Mouse (Mus musculus) adrenal gland, postnatal 25 days (tissue): ENCODE results near the gene Bmpr1a. TPM values are rescaled to one million over a fixed set of nuclear protein-coding genes. Genes with fewer than 3 reads are reported as not detected.

Source experiments
- DNase-seq: peaks from one replicate; pipeline ENCODE4 v3.0.0; 2021; ENCODE audit warnings: mixed read lengths
- long read RNA-seq: library from polyadenylated mRNA; stranded (forward); transcript quantifications from one replicate; pipeline ENCODE4 v2.0.0, GENCODE M21; 2021
- total RNA-seq: library from RNA; stranded (reverse); gene quantifications from 2 replicates; pipeline ENCODE4 v1.2.3, GENCODE M21; 2021

Bmpr1a gene
- 64.7 and 73.0 TPM in 2 replicates for total RNA-seq
- long read RNA-seq, full-length matches to known transcripts = 12 of 24 reads
- long read RNA-seq, partial matches to known transcripts = 5 of 24 reads
- long read RNA-seq, other reads (novel, unspliced or antisense) = 7 of 24 reads

DNA sequence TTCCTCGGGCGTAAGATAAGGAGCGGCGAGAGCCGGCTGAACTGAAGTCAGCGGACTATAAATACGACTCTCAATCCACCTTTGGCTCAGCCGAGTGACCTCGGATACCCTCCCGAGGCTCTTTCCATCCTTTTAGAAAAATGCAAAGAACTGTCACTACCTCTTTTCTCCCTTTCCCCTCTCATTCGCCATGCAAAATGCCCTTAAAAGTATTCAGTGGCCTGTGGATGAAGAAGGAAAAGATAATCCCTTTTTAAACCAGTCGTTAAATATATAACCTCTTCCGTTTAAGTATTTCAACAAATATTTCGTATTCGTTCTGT, at the start of gene Bmpr1a:
Bmpr1a (minus strand) TSS at position 17 of the 323 bp plus-strand sequence.
- no peak for DNase-seq

DNA sequence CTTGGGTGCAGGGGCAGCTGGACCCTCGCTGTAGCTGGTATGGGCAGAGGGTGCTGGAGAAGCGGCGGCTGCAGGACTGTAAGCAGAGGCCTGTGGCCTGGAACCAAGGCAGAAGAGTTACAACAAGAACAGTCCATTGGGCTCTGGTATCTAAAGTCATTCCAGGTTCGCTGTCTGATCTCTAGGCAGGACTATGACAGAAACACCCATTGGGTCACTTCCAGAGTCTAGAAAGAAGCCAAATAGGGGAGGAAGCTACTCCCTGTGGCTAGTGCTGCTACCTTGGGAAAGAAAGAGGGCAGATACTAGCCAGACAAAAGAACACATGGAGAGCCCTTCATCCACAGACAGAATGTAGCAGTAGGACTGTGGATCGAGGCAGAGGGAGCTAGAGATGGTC, 49.1 kb upstream of the Bmpr1a start:
- no peak for DNase-seq

DNA sequence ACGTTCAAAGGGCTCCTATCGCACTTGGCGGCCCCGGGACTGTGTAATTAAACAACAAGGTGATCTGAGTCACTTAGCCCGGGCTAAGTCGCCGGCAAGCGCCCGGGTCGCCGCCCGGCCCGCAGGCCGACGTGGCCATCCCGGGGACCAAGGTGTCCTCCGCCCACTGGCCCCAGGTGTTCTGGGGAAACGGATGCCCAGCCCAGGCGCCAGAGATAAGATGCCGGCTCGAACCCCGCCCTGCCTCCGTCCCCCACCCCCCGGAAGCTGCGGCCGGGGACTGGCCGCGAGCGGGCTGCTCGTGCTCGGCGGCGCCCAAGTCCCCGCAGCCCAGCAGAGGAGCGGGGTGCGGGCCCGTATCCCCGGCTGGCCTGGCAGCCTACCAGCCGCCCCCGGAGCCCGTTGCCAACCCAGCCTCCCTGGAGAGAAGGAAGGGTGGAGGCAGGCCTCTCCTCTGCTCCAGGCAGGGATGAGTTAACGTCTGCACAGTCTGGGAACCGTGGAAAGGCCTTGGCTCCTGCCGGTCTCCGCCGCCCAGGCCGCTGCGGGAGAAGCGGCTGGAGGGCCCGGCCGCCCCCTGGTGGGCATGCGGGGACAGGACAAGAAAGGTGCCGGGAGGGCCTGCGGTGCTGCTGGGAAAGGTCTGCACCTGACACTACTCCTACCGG, 46.0 kb upstream of the Bmpr1a start:
- DNase-seq = peak; percentile 87

DNA sequence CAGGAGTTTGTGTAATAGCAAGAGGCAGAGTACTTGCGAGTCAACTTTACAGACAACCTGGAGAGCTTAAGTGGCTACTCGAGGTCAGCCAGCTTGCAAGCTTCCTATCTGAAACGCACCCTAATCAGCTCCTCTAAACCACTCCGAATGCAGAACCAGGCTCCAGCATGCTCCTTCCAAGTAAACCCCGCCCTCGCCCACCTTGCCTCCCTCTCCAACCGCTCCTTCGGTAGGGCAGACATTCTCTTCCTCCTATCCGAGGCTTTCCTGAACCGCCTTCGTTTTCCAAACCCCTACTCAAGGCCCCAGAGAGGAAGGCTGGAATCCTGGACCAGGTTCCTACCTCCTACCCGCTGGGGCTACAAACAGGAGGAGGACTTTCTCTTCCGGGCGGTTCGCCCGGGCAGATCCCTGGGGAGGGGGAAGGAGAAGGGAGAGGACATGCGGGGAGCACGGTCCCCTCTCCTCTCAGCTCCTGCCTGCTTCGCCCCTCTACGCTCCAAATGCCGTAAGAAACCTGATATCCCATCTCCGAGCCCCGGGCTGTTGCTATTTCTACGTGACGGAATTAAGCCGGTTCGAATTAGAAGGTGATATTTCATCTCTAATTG, 45.4 kb upstream of the Bmpr1a start:
- DNase-seq = peak; percentile 57

DNA sequence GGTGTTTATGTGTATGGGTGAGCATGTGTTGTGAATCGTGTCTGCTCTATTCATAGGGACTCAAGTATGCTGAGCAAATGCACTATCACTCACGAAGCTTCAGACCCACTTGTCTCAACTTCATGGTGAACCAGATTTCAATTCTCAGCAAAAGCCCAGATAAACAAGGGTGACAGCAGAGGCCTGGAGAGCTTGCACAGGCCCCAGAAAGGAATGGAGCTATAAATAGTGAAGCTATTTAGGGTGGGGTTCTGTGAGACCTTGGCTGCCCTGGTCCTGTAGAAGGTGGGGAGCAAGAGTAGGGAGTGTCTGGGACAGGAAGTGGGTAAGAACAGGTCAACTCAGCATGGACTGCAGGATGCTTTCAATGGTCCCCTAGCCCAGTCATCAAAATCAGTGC, 41.4 kb upstream of the Bmpr1a start:
- no peak for DNase-seq

DNA sequence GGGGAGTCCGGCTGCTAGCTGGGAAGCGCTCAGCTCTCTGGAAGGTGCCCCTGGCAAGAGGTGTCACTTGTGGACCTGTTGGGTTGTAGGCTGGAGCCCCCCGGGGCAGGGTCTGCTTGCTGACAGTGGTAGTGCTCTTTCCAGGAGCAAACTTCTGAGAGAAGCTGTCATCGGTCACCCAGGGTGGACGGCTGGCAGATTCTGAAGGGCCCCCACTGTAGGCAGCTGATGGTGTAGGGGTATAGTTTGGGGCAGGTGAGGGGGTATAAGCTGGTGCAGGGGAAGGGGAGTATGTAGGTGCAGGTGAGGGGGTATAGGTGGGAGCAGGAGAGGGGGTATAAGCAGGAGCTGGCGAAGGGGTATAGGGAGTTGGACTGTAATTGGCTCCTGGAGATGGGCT, 40.9 kb upstream of the Bmpr1a start:
- DNase-seq = no peak

DNA sequence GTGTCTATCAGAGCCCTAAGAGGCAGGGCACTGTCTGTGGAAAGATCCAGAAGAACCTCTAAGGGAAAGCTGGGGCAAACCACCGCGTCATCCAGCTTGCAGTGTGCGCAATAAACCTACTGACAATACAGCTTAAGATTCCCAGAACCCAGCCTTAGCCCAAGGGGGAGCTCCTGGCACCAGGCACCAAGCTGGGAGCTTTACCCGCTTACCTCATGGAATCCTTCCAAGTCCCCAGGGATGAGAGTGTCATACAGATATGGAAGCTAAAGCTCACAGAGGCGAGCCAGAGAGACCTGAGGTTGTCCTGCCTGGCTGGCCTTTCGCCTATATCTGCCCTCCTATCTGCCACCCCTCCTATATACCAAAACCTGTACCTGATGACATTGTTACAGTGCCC, 40.5 kb upstream of the Bmpr1a start:
- DNase-seq = no peak

DNA sequence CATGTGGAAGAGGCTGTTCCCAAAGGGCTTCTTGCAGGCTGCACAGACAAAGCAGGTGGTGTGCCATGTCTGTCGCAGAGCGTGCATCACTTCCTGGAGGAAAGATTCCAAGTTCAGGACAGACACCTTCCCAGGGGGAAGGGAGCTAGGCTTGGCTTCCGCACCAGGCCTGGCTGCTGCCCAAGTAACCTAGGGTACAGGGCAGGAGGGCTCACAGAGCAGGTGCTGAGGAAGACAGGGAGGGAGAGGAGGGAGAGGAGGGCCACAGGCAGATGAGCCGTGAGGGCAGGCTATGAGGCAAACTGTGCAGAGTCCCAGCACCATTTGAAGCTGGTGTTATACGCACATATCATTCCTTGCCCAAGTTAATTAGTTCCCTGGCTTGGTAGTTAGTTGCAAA, 38.8 kb upstream of the Bmpr1a start:
- DNase-seq = no peak

DNA sequence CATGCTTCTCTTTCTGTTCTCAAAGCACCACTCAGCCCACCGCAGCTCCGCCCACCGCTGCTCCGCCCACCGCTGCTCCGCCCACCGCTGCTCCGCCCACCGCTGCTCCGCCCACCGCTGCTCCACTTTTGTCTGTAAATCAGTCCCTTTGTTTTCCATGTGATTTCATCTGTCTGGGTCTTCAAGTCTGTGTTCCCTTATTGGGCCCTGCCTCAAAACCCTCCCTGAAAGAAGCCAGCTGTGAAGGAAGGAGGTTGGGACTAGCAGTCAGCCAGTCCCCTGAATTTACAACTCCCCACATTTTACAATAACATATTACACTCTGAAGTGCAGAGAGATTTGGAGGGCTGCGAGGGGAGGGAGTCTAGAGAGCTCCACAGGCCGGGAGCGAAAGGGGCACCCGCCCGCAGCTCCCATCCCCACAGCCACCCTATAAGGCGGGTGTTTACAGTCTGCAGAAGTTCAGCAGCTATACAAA, 37.6 kb upstream of the Bmpr1a start:
- no peak for DNase-seq

DNA sequence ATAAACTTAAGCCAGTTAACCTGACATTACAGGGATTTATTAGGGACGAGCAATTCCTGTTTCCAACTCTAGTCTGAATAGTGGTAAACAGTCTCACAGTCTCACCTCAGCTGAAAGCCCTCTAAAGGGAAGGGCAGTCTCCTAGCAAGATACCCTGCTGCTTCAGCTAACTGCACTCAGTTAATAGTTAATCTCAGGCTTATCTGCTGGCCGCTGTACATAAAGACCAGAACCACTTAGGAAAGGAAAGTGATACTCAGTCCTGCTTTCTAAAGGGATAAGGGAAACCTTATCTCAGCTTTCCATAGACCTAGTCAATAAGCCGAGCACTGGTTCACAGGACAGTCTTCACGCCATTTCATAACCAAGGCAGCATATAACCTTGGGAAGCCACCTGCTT, 32.7 kb upstream of the Bmpr1a start:
- no peak for DNase-seq

DNA sequence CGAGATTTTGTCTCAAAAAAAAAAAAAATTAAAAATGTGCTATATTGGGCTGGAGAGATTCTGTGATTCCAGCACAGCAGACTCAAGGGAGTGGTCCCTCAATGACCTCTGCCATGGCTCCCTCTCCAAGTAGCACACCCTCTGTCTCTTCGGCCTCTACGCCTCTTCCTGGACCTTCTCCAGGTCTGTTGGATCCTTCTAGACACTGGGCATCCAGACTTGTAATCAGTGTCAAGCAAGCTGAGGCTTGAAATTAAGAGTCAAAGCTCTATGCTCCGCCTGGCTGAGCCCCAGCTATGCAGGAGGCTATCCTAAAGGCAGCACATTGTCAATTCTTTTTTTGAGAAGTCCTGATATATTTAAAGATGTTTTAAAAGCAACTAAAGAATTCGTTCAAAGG, 30.4 kb upstream of the Bmpr1a start:
- no peak for DNase-seq

DNA sequence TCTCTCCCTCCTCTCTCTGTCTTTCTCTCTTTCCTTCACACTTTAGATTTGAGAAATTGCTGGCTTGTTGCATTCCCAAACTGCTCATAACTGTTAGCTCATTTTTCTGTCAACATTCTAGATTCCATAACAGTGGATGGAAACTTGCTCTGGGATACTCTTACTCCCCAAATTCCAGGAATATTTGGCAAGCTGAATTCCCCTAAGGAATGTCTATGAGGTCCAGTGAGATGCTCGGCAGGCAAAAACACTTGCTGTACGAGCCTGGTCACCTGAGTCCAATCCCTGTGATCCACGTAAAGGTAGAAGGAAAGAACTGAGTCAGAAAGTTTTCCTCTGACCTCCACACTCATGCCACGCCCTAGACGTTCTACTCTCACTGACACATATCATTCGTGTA, 29.4 kb upstream of the Bmpr1a start:
- no peak for DNase-seq

DNA sequence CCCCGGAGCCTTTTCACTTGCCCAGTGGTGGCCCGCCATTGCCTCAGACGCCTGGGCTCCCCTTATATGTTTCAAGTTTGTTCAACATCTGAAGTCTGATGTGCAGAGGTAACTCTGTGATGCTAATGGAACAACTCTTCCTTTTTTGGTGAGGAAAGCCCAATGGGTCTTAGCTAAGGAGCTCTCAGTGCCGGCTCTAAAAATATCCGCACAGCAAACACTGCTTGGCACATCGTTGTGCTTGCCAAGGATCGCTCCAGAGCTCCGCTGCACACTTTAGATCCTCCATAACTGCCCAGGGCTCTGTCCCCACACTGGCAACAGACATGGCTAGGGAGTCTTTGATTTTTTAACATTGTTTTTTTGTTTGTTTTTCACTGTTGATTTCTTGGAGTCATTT, 25.7 kb upstream of the Bmpr1a start:
- DNase-seq = no peak

DNA sequence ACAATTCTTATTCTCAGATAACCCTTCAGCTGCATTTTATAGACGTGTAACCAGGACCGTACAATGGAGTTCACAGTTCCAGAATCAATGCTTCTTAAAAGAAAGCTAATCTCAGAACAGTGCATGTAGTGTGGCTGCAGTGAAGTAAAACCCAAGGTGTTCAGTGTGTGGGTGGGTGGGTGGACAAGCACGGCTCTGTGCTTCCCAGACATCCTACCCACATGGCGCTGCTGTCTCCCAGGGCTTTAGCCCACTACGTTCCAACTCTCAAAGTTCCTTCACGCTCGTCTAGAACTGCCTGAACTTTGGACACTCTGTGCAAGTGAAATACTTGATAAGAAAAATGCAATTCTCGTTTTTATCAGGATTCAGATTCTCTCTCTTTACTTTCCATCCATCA, 19.6 kb upstream of the Bmpr1a start, which contains the start of gene 9230112D13Rik:
9230112D13Rik (minus strand) TSS at position 101 of the 400 bp plus-strand sequence.
- DNase-seq = no peak

DNA sequence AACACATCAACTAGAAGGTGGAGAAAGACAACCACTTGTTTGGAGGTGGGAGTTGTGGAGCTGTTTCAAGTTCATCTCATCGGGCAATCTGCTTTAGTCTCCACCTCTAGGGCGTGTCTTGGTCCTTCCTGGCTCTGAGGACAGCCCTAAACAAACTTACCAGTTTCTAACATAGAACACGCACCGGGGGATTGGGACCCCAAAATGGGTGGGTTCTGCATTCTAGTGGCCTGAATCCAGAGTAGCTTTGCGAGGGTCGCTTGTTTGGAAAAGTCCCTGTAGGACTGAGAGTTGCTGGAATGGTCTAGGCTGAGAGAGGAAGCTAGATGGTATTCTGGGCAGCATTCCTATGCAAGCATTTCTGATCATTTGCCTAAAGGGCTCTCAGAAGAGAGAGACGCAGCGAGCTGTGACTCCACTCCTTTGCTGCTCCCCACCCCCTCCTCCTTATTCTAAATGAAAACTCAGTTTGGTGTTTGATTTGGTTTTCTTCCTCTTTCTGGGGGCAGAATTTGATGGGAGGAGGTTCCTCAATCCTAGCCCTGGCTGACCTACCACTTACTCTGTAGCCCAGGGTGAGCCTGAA, 14.9 kb upstream of the Bmpr1a start:
- DNase-seq = no peak

DNA sequence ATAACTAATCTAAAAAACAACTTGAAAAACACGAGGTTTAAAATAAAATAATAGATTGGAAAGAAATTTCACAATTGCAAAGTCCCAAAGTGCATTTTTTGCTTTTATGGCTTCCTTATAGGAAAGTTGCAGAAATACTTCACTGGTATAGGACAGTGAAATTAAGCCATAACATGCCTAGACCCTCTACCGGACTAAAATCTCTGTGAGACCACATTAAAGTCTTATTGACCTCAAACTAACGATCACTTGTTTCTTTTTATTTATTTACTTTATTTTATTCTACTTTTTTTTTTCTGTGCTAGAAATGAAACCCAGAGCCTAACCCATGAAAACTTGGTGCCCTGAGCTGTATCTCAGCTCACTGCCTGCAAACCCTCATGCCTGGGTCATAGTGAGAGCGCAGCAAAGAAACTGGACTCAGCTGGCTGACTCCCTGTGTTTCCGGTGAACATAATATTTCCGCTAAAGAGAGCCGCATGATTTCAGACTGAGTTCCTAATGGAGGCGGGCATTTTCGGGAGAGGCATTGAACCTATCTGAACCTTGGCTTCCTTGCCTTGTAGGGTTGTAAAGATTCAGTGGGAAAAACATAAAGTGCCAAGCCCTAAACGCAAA, 13.9 kb upstream of the Bmpr1a start:
- DNase-seq = no peak

DNA sequence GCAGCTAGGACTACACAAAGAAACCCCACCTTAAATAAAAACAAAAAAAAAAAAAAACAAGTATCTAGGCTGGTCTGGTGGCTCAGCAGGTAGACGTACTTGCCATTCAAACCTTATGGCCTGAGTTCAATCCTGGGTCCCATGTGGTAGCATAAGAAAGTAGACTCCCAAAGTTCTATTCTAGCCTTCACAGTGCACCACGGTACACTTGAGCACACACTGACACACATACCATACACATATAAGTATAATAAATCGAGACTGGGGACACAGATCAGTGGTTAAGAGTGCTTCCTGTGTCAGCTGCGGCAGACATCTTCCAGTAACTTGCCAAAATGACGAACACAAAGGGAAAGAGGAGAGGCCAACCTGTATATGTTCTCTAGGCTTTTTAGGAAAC, 12.7 kb upstream of the Bmpr1a start:
- DNase-seq = no peak

DNA sequence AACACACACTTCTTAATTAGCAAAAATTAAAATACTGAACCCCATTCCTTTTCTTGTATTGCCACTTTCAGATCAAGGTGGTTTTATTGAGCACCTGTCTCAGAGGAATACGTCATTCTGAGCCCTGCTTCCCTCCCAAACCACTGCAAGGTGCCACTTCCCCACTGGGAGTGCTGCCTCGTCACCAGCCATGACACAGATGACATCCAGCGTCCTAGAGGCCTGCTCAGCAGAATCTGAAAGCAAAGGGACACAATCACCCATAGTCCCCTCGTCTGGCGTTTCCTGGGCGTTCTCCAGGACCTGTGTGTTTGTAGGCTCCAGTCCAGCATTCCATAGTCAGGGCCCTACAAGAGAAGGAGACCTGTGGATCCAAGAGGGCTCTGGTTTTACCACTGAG, 11.0 kb upstream of the Bmpr1a start:
- DNase-seq = peak; percentile 6

DNA sequence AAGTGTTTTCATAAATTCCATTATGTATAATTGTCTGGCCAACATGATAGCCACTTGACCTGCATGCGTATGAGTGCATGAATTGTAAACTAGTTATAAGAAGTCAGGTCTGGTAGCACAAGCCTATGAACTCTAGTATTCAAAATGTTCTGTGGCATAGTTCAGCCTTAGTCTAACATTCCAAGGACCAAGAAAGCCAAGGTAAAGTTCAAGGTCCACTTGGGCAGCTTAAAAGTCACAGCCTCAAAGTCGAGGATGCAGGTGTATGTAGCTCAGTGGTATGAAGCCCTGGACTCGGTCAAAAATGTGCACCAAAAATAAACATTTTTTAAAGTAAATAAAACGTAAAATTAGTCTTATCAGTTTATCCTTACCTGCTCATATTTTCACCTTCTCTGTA, 9.5 kb upstream of the Bmpr1a start:
- DNase-seq = no peak

DNA sequence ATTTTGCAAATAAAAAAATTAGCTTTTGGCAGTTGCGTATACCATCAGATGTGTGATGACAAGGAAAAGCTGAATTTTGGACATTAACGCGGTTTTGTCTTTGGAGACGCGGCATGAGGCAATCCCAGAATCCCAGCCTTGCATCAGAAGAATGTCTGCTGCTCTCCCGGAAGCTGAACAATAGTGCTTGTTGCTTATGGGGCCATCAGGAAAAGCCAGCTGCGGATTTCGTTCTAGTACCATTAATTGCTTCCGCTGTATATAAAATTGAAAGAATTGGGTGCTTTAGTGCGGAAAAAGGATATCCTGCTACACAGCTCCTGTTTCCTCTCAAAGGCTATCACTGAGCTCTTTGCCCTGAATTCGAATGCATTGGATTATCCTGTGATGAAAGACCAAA, 8.8 kb upstream of the Bmpr1a start:
- DNase-seq = no peak

DNA sequence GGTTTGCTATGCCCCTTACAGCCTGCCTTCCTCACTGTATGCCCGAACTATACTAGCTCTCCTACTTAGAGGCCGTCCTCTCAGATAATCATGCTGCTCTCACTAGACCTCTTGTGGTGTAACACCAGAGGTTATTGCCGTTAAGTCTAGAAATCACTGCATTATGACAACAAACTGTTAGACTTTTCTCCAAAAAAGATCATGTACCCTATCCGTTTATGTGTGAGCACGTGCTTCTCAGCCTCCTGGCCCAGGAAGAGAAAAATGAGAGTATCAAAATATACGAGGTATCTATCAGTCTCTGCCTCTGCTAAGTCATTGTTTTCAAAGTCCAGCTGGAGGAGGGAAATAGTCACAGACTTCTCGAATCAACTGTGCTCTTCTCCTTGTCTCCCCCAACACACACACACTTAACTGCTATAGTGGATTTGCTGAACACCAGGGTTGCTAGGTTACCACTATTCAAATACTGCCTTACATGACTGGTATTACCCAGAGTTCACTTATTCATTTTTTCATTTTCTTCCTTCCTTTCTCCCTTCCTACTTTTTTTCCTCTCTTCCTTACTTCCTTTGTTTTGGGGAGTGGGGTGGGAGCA, 5.8 kb upstream of the Bmpr1a start:
- no peak for DNase-seq

DNA sequence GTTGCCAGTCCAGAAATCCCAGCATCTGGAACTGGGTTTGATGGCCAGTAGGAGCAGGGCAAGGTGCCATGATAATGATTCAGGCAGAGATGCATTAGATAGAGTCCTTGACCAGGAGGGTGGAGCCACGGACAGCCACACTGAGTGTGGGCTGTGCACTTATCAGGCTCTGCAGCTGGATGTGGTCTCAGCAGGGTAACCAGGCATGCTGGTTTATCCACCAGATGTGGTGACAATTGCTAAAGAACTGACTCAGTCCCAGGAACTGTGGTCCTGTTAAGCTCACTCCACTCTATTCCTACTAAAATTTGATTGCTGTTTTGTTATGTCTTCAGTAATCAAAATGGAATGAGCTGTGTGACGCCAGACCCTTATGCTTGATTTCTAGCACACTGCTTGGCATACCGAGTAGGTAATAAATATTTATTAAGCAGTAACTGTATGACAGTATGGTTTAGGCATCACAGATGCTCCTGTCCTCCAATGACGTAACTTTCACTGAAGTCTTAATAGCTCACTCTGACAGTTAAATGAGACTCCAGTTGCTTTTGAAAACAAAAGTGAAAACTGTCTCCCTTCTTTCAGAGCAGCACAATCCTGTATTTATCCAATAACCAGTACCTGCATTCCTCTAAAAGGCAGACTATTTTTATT, 5.2 kb upstream of the Bmpr1a start:
- DNase-seq = peak; percentile 63
